Mouse (Mus musculus): ENCODE results near the gene Ccl27b. TPM values are rescaled to one million over a fixed set of nuclear protein-coding genes. Genes with fewer than 3 reads are reported as not detected.

Gene Ccl27b
- polyA plus RNA-seq, 1 experiment, result not detected

Other genes starting within 250 kb of the Ccl27b start
- gene Gm21586, start 215.9 kb upstream of the Ccl27b start, polyA plus RNA-seq (2012; rRNA removed), result not detected in 2 replicates
- not detected in 2 replicates for gene Gm2163, start 188.5 kb upstream of the Ccl27b start, polyA plus RNA-seq (2012; rRNA removed)
- not detected in 2 replicates for gene Fam205a2, start 127.1 kb upstream of the Ccl27b start, polyA plus RNA-seq (2012; rRNA removed)
- gene Gm10591, start 43.1 kb upstream of the Ccl27b start, polyA plus RNA-seq (2012; rRNA removed), result 0.57 TPM in 1 of 2 replicates, not detected in the other
- gene Gm2564, start 25.5 kb upstream of the Ccl27b start, polyA plus RNA-seq (2012; rRNA removed), result 0.61 and 1.3 TPM in 2 replicates
- not detected in 2 replicates for gene Il11ra2, start 6.6 kb downstream of the Ccl27b start, polyA plus RNA-seq (2012; rRNA removed)
- gene 4930578G10Rik, start 80.3 kb downstream of the Ccl27b start, polyA plus RNA-seq (2012; rRNA removed), result not detected in 2 replicates
- 6.3 and 7.7 TPM in 2 replicates for gene Ccl19, start 101.3 kb downstream of the Ccl27b start, polyA plus RNA-seq (2012; rRNA removed)
- 31.7 and 33.1 TPM in 2 replicates for gene Ccl21a, start 118.7 kb downstream of the Ccl27b start, polyA plus RNA-seq (2012; rRNA removed)
- gene Fam205a1, start 198.6 kb downstream of the Ccl27b start, polyA plus RNA-seq (2012; rRNA removed), result not detected in 2 replicates
- gene Gm12394, start 201.5 kb downstream of the Ccl27b start, polyA plus RNA-seq (2012; rRNA removed), result not detected in 2 replicates
- not detected in 2 replicates for gene Fam205c, start 219.0 kb downstream of the Ccl27b start, polyA plus RNA-seq (2012; rRNA removed)